Mouse (Mus musculus) forebrain, postnatal 0 days (tissue): Measurements from ENCODE around the gene Tex9. TPM values are rescaled to one million over a fixed set of nuclear protein-coding genes. Genes with fewer than 3 reads are reported as not detected.
A peak's percentile ranks its signal among the peaks of the same experiment; 100 is the strongest.

Experiments used
- ATAC-seq: fragments of 200-750 bp; cut with Nextera tagmentation; 2 replicates; pipeline ENCODE4 v1.8.0; 2017; ENCODE audit warnings: mild to moderate bottlenecking, moderate library complexity
- DNase-seq: peaks from one replicate; pipeline ENCODE4 v3.0.0-alpha.2; 2015
- H3K27ac ChIP-seq: fragments of 300-500 bp; sonication (generic); 2 replicates; pipeline ENCODE4 v1.5.1; 2014; ENCODE audit warnings: low read depth, mild to moderate bottlenecking, antibody characterized with exemption, low read length, moderate library complexity, mixed read lengths
- H3K27me3 ChIP-seq: fragments of 300-500 bp; sonication (generic); 2 replicates; pipeline ENCODE4 v1.6.1; 2014; ENCODE audit warnings: mild to moderate bottlenecking, low read length, mixed read lengths; ENCODE audit not compliant: insufficient read depth
- H3K36me3 ChIP-seq: fragments of 300-500 bp; sonication (generic); 2 replicates; pipeline ENCODE4 v1.6.1; 2014; ENCODE audit warnings: mild to moderate bottlenecking, moderate library complexity; ENCODE audit not compliant: insufficient read depth
- H3K4me1 ChIP-seq: fragments of 300-500 bp; sonication (generic); 2 replicates; pipeline ENCODE4 v1.6.1; 2014; ENCODE audit warnings: antibody characterized with exemption; ENCODE audit not compliant: insufficient read depth
- H3K4me2 ChIP-seq: fragments of 300-500 bp; sonication (generic); 2 replicates; pipeline ENCODE4 v1.6.1; 2014; ENCODE audit warnings: low read depth, mild to moderate bottlenecking, moderate library complexity
- H3K4me3 ChIP-seq: fragments of 300-500 bp; sonication (generic); 2 replicates; pipeline ENCODE4 v1.5.1; 2014; ENCODE audit warnings: low read depth, low read length, mixed read lengths
- H3K9ac ChIP-seq: fragments of 300-500 bp; sonication (generic); 2 replicates; pipeline ENCODE4 v1.6.1; 2014; ENCODE audit warnings: mild to moderate bottlenecking
- H3K9me3 ChIP-seq: fragments of 300-500 bp; sonication (generic); 2 replicates; pipeline ENCODE4 v1.6.1; 2016; ENCODE audit warnings: low read length
- CTCF ChIP-seq: sonication (generic); IDR thresholded peaks from 2 replicates; pipeline ENCODE4 v1.5.1; 2016; ENCODE audit warnings: antibody characterized with exemption, control low read depth, low read depth
- WGBS: fragments of 180-500 bp; shearing (Covaris S2); extraction: QIAGEN DNeasy Blood & Tissue Kit; methylation state at CpG from one replicate; pipeline ENCODE4 v1.1.7; 2014; 5-methylcytosine and 5-hydroxymethylcytosine counted together
- polyA plus RNA-seq: library from polyadenylated mRNA; unstranded; fragments of >200 nt; fragmentation: Nextera tagmentation; extraction: Ambion mirVana; gene quantifications from 2 replicates; pipeline ENCODE4 v1.2.1, GENCODE M21; 2015
- total RNA-seq: library from RNA; depleted of rRNA; stranded (reverse); fragments of >200 nt; gene quantifications from 2 replicates; pipeline ENCODE4 v1.2.3, GENCODE M21; 2014

Tex9 gene
- total and polyA plus RNA-seq, 2 experiments from 2014 or later, result 29.3 to 33.8 TPM

GRCm38 (mm10) chr9:72441927-72442715 is 49.9 kb downstream of the Tex9 start:
- no peaks in the 10 kb centered on the region for H3K36me3 ChIP-seq
- WGBS, result 94% methylated on average over 10 of the region's 10 CpGs
- H3K4me3 ChIP-seq, result no peak overlapping the region
- ATAC-seq (no peak), DNase-seq (no peak)
- H3K27me3 ChIP-seq, result no peaks in the 10 kb centered on the region
- no peak overlapping the region for H3K4me2 ChIP-seq
- TF ChIP-seq CTCF, result no peak
- H3K27ac ChIP-seq, result no peak overlapping the region
- no peaks in the 10 kb centered on the region for H3K4me1 ChIP-seq
- no peak overlapping the region for H3K9ac ChIP-seq
- H3K9me3 ChIP-seq, result no peaks in the 10 kb centered on the region

- ATAC-seq (no peak), DNase-seq (no peak)
- no peak overlapping the region for H3K27ac ChIP-seq
- 83% methylated on average over 8 of the region's 8 CpGs for WGBS
- no peaks in the 10 kb centered on the region for H3K36me3 ChIP-seq
- H3K27me3 ChIP-seq, result no peaks in the 10 kb centered on the region
- no peak for TF ChIP-seq CTCF
- no peak overlapping the region for H3K4me3 ChIP-seq
- no peak overlapping the region for H3K4me2 ChIP-seq
- H3K9ac ChIP-seq, result no peak overlapping the region
- H3K4me1 ChIP-seq, result no peaks in the 10 kb centered on the region
- H3K9me3 ChIP-seq, result no peaks in the 10 kb centered on the region
Measured at GRCm38 (mm10) chr9:72440948-72441926, 50.8 kb downstream of the Tex9 start.

- Histone ChIP-seq H3K4me1 (no peaks in the 10 kb centered on the region), H3K4me3 (no peak overlapping the region), H3K9me3 (no peaks in the 10 kb centered on the region), H3K27ac (no peak overlapping the region), H3K27me3 (no peaks in the 10 kb centered on the region), H3K4me2 (no peak overlapping the region), H3K9ac (no peak overlapping the region), H3K36me3 (no peaks in the 10 kb centered on the region)
- TF ChIP-seq CTCF, result no peak
- ATAC-seq, result no peak
- no peak for DNase-seq
- 98% methylated on average over 4 of the region's 4 CpGs for WGBS
Measured at GRCm38 (mm10) chr9:72440358-72440757, 51.7 kb downstream of the Tex9 start.

- H3K4me2 ChIP-seq, result peak overlapping the region; percentile 77
- H3K27me3 ChIP-seq, result no peaks in the 10 kb centered on the region
- no peaks in the 10 kb centered on the region for H3K36me3 ChIP-seq
- DNase-seq (no peak), ATAC-seq (0 out of 2 replicates have a peak, but pooled peaks have one; percentile 3)
- TF ChIP-seq CTCF, result no peak
- H3K27ac ChIP-seq, result no peak overlapping the region
- peak overlapping the region; percentile 65 for H3K4me3 ChIP-seq
- H3K9me3 ChIP-seq, result no peaks in the 10 kb centered on the region
- H3K9ac ChIP-seq, result peak overlapping the region; percentile 32
- WGBS, result 1% methylated on average over 9 of the region's 9 CpGs
- H3K4me1 ChIP-seq, result no peaks in the 10 kb centered on the region
Measured at GRCm38 (mm10) chr9:72438749-72439148, 53.3 kb downstream of the Tex9 start.

- H3K9me3 ChIP-seq, result no peaks in the 10 kb centered on the region
- no peaks in the 10 kb centered on the region for H3K4me1 ChIP-seq
- H3K9ac ChIP-seq, result peak within 1 kb of the TSS; percentile 32
- peak within 1 kb of the TSS; percentile 77 for H3K4me2 ChIP-seq
- H3K36me3 ChIP-seq, result no peaks in the 10 kb centered on the region
- TF ChIP-seq CTCF, result peak; percentile 47
- peak; percentile 96 for DNase-seq
- H3K4me3 ChIP-seq, result peak within 1 kb of the TSS; percentile 65
- ATAC-seq, result peak; percentile 100
- H3K27me3 ChIP-seq, result no peaks in the 10 kb centered on the region
- H3K27ac ChIP-seq, result no peak within 1 kb of the TSS
- 2% methylated on average over 43 of the region's 43 CpGs for WGBS
Measured at GRCm38 (mm10) chr9:72437822-72438701, 54.0 kb downstream of the Tex9 start, which contains the start of gene Mns1. TSS of gene Mns1 (plus strand) at chr9:72438011.

GRCm38 (mm10) chr9:72434876-72435275 is 57.1 kb downstream of the Tex9 start:
- no peak overlapping the region for H3K9ac ChIP-seq
- WGBS, result 45% methylated on average over 9 of the region's 9 CpGs

More at GRCm38 (mm10) chr9:72434876-72435275, 57.1 kb downstream of the Tex9 start:
- H3K27me3 ChIP-seq, result no peaks in the 10 kb centered on the region; the same call in 1 of the 2 replicates
- H3K27ac ChIP-seq, result no peak overlapping the region
- ATAC-seq (no peak), DNase-seq (no peak)
- no peaks in the 10 kb centered on the region for H3K36me3 ChIP-seq
- H3K9me3 ChIP-seq, result no peaks in the 10 kb centered on the region
- H3K4me2 ChIP-seq, result no peak overlapping the region
- no peak overlapping the region for H3K4me3 ChIP-seq
- H3K4me1 ChIP-seq, result no peaks in the 10 kb centered on the region
- no peak for TF ChIP-seq CTCF
